Mouse (Mus musculus) cerebellum, adult 8-10 months (tissue): ENCODE measurements around the gene Trp53tg5.
A peak's percentile ranks its signal among the peaks of the same experiment; 100 is the strongest.

Source experiments
- DNase-seq: peaks from one replicate; pipeline ENCODE4 v3.0.0; 2022

Gene Trp53tg5

GRCm38 (mm10) chr2:164494126-164494525 lies 20.6 kb upstream of the Trp53tg5 start:
- DNase-seq = no peak

GRCm38 (mm10) chr2:164487812-164488211 lies 14.3 kb upstream of the Trp53tg5 start:
- DNase-seq = peak; percentile 68

- DNase-seq = no peak
Measured at GRCm38 (mm10) chr2:164487115-164487527, 13.6 kb upstream of the Trp53tg5 start.

- DNase-seq = peak; percentile 73
Measured at GRCm38 (mm10) chr2:164486258-164487114, 13.0 kb upstream of the Trp53tg5 start.

- no peak for DNase-seq
Measured at GRCm38 (mm10) chr2:164485681-164486257, 12.2 kb upstream of the Trp53tg5 start, which contains the start of gene Dbndd2. Gene Dbndd2 (plus strand): TSS chr2:164486106.

- no peak for DNase-seq
Measured at GRCm38 (mm10) chr2:164470254-164470653, 3.3 kb downstream of the Trp53tg5 start.

- no peak for DNase-seq
Measured at GRCm38 (mm10) chr2:164466787-164467186, 6.7 kb downstream of the Trp53tg5 start.

GRCm38 (mm10) chr2:164465161-164465560 lies 8.4 kb downstream of the Trp53tg5 start:
- no peak for DNase-seq

GRCm38 (mm10) chr2:164460745-164461551 lies 12.6 kb downstream of the Trp53tg5 start, which contains the start of gene Gm20458:
Gene Gm20458 (plus strand): TSS chr2:164460967.
- peak; percentile 96 for DNase-seq

GRCm38 (mm10) chr2:164458535-164458934 lies 15.0 kb downstream of the Trp53tg5 start:
- DNase-seq = no peak

- DNase-seq = no peak
Measured at GRCm38 (mm10) chr2:164457942-164458341, 15.6 kb downstream of the Trp53tg5 start.

GRCm38 (mm10) chr2:164456864-164457300 lies 16.6 kb downstream of the Trp53tg5 start, which contains the start of gene Sys1:
Gene Sys1 (plus strand): TSS chr2:164456964.
- no peak for DNase-seq

GRCm38 (mm10) chr2:164456413-164456812 lies 17.1 kb downstream of the Trp53tg5 start:
- DNase-seq = no peak

- DNase-seq = no peak
Measured at GRCm38 (mm10) chr2:164455421-164456190, 17.9 kb downstream of the Trp53tg5 start.

GRCm38 (mm10) chr2:164454846-164455245 lies 18.7 kb downstream of the Trp53tg5 start:
- no peak for DNase-seq

GRCm38 (mm10) chr2:164453887-164454500 lies 19.5 kb downstream of the Trp53tg5 start:
- DNase-seq = no peak

- DNase-seq = no peak
Measured at GRCm38 (mm10) chr2:164453047-164453757, 20.3 kb downstream of the Trp53tg5 start.

GRCm38 (mm10) chr2:164452000-164452676 lies 21.4 kb downstream of the Trp53tg5 start:
- DNase-seq = no peak

- DNase-seq = no peak
Measured at GRCm38 (mm10) chr2:164449341-164450042, 24.0 kb downstream of the Trp53tg5 start.

- DNase-seq = no peak
Measured at GRCm38 (mm10) chr2:164448921-164449320, 24.6 kb downstream of the Trp53tg5 start.
